In genomic region chr16:91978423-91978822, GRCm38 (mm10) we compare ENCODE assay signal across 24 mouse cellular contexts.
DNase-seq lines count a peak whose midpoint lies in the region; ATAC-seq and TF ChIP-seq lines count a peak whose summit lies in the region.
"Had no signal": no experiment of that assay in that cellular context is flagged by ENCODE, and none has a peak within 500 bp of the region (broad histone marks: within the 10 kb centered on the region; RNA-seq: fewer than 3 reads in every experiment).

No protein-coding gene starts in this region.

- H3K27me3 ChIP-seq in heart, embryonic 12.5 days (replicated peaks), result no peaks in the 10 kb centered on the region
- H3K27me3 ChIP-seq in intestine, embryonic 15.5 days (replicated peaks), result no peaks in the 10 kb centered on the region
- no peaks in the 10 kb centered on the region for H3K27me3 ChIP-seq in intestine, postnatal 0 days (replicated peaks; ENCODE audit: control insufficient read depth, insufficient read depth, low read length)
- no peaks in the 10 kb centered on the region for H3K27me3 ChIP-seq in kidney, embryonic 15.5 days
- no peaks in the 10 kb centered on the region for H3K27me3 ChIP-seq in limb, embryonic 10.5 days (ENCODE audit: low read depth, poor library complexity, severe bottlenecking)
- H3K27me3 ChIP-seq: forebrain, embryonic 12.5 days; hindbrain, embryonic 13.5 days; liver, embryonic 12.5 days; midbrain, embryonic 13.5 days; neural tube, embryonic 13.5 days had no signal

- DNase-seq in heart, adult 8-10 months (ENCODE audit: low spot score), result no peak
- DNase-seq in kidney, postnatal 14 days, result no peak
- no peak for DNase-seq in limb, embryonic 10.5 days (ENCODE audit: low spot score)
- DNase-seq: adrenal gland, postnatal 25 days; B cell, adult 2 months; cerebellum, adult 11-12 months; cerebellum, adult 9-11 months; embryo, embryonic 11 days; gastrocnemius, postnatal 10 days; heart, postnatal 14 days; liver, postnatal 0 days; lung, postnatal 36 days; right cerebral cortex, postnatal 14 days; thymus, postnatal 4 days had no signal

- no peaks in the 10 kb centered on the region for H3K36me3 ChIP-seq in heart, embryonic 12.5 days
- H3K36me3 ChIP-seq in intestine, embryonic 15.5 days, result no peaks in the 10 kb centered on the region
- no peaks in the 10 kb centered on the region for H3K36me3 ChIP-seq in intestine, postnatal 0 days (ENCODE audit: control insufficient read depth, insufficient read depth)
- no peaks in the 10 kb centered on the region for H3K36me3 ChIP-seq in kidney, embryonic 15.5 days
- H3K36me3 ChIP-seq in limb, embryonic 10.5 days, result no peaks in the 10 kb centered on the region
- H3K36me3 ChIP-seq: forebrain, embryonic 12.5 days; hindbrain, embryonic 13.5 days; liver, embryonic 12.5 days; midbrain, embryonic 13.5 days; neural tube, embryonic 13.5 days had no signal

- WGBS in heart, embryonic 12.5 days, result 36% methylated on average over 4 of the region's 4 CpGs
- WGBS in intestine, embryonic 15.5 days, result 28% methylated on average over 4 of the region's 4 CpGs
- 26% methylated on average over 4 of the region's 4 CpGs for WGBS in intestine, postnatal 0 days
- WGBS in kidney, embryonic 15.5 days, result 17% methylated on average over 4 of the region's 4 CpGs
- WGBS in limb, embryonic 10.5 days, result 32% methylated on average over 4 of the region's 4 CpGs

- peaks cover 14% of the 10 kb centered on the region for H3K4me1 ChIP-seq in heart, embryonic 12.5 days (replicated peaks)
- peaks cover 5% of the 10 kb centered on the region; the same call in 1 of the 2 replicates for H3K4me1 ChIP-seq in intestine, embryonic 15.5 days (replicated peaks)
- H3K4me1 ChIP-seq in intestine, postnatal 0 days (replicated peaks; ENCODE audit: control insufficient read depth, insufficient read depth, low read length), result no peaks in the 10 kb centered on the region
- peaks cover 16% of the 10 kb centered on the region for H3K4me1 ChIP-seq in kidney, embryonic 15.5 days
- H3K4me1 ChIP-seq in limb, embryonic 10.5 days, result peaks cover 12% of the 10 kb centered on the region; the same call in 1 of the 2 replicates
- H3K4me1 ChIP-seq: forebrain, embryonic 12.5 days; liver, embryonic 12.5 days had no signal

- H3K9ac ChIP-seq in heart, embryonic 12.5 days, result no peak overlapping the region
- no peak overlapping the region for H3K9ac ChIP-seq in intestine, embryonic 15.5 days
- no peak overlapping the region for H3K9ac ChIP-seq in intestine, postnatal 0 days (ENCODE audit: low read depth, low read length)
- no peak overlapping the region for H3K9ac ChIP-seq in kidney, embryonic 15.5 days
- H3K9ac ChIP-seq: forebrain, embryonic 12.5 days; hindbrain, embryonic 13.5 days; liver, embryonic 12.5 days; liver, postnatal 0 days; midbrain, embryonic 13.5 days; neural tube, embryonic 13.5 days had no signal

- H3K27ac ChIP-seq in heart, embryonic 12.5 days (ENCODE audit: poor library complexity, severe bottlenecking), result peak overlapping the region; percentile 59; the same call in 1 of the 2 replicates
- no peak overlapping the region for H3K27ac ChIP-seq in intestine, embryonic 15.5 days
- H3K27ac ChIP-seq in intestine, postnatal 0 days (ENCODE audit: low read depth, low read length), result no peak overlapping the region
- peak overlapping the region; percentile 83 for H3K27ac ChIP-seq in kidney, embryonic 15.5 days
- H3K27ac ChIP-seq in limb, embryonic 10.5 days, result no peak overlapping the region
- H3K27ac ChIP-seq: forebrain, embryonic 12.5 days; hindbrain, embryonic 13.5 days; liver, embryonic 12.5 days; midbrain, embryonic 13.5 days; neural tube, embryonic 13.5 days had no signal

- no peak for TF ChIP-seq CTCF in intestine, postnatal 0 days (IDR thresholded peaks at IDR 0.05; ENCODE audit: low read depth)

- H3K4me3 ChIP-seq in heart, embryonic 12.5 days, result no peak overlapping the region
- no peak overlapping the region for H3K4me3 ChIP-seq in intestine, embryonic 15.5 days (replicated peaks)
- no peak overlapping the region for H3K4me3 ChIP-seq in intestine, postnatal 0 days (ENCODE audit: low read depth, low read length)
- no peak overlapping the region for H3K4me3 ChIP-seq in kidney, embryonic 15.5 days (replicated peaks)
- H3K4me3 ChIP-seq in limb, embryonic 10.5 days, result no peak overlapping the region
- H3K4me3 ChIP-seq: erythroblast, embryonic 14.5 days; forebrain, embryonic 12.5 days; hindbrain, embryonic 13.5 days; liver, embryonic 12.5 days; midbrain, embryonic 13.5 days; neural tube, embryonic 13.5 days had no signal

- peak; percentile 19; the same call in 1 of the 2 replicates for ATAC-seq in heart, embryonic 12.5 days (ENCODE audit: insufficient number of reproducible peaks, low FRiP score)
- peak; percentile 15; the same call in 1 of the 2 replicates for ATAC-seq in intestine, embryonic 15.5 days
- no peak for ATAC-seq in intestine, postnatal 0 days
- ATAC-seq in kidney, embryonic 15.5 days (replicated peaks; ENCODE audit: low FRiP score), result peak; percentile 67
- ATAC-seq: liver, embryonic 12.5 days; liver, postnatal 0 days; midbrain, embryonic 13.5 days had no signal

- no peaks in the 10 kb centered on the region for H3K9me3 ChIP-seq in heart, embryonic 12.5 days (replicated peaks)
- H3K9me3 ChIP-seq in intestine, embryonic 15.5 days, result no peaks in the 10 kb centered on the region
- H3K9me3 ChIP-seq in intestine, postnatal 0 days (ENCODE audit: control insufficient read depth), result no peaks in the 10 kb centered on the region
- no peaks in the 10 kb centered on the region for H3K9me3 ChIP-seq in kidney, embryonic 15.5 days (replicated peaks)
- no peaks in the 10 kb centered on the region for H3K9me3 ChIP-seq in limb, embryonic 10.5 days (replicated peaks)
- H3K9me3 ChIP-seq: forebrain, embryonic 12.5 days; hindbrain, embryonic 13.5 days; liver, embryonic 12.5 days; midbrain, embryonic 13.5 days; neural tube, embryonic 13.5 days had no signal

- peak overlapping the region; percentile 21; the same call in 1 of the 2 replicates for H3K4me2 ChIP-seq in heart, embryonic 12.5 days
- no peak overlapping the region for H3K4me2 ChIP-seq in intestine, embryonic 15.5 days (replicated peaks)
- no peak overlapping the region for H3K4me2 ChIP-seq in intestine, postnatal 0 days (replicated peaks; ENCODE audit: low read depth)
- peak overlapping the region; percentile 31; the same call in 1 of the 2 replicates for H3K4me2 ChIP-seq in kidney, embryonic 15.5 days
- H3K4me2 ChIP-seq: forebrain, embryonic 12.5 days; hindbrain, embryonic 13.5 days; liver, embryonic 12.5 days; midbrain, embryonic 13.5 days; neural tube, embryonic 13.5 days had no signal

Comparison
In these comparisons a context has a peak if more than half of its experiments do, and no peak if none do; other contexts are left out.
1. H3K27ac ChIP-seq: peak in heart, embryonic 12.5 days (single experiment) and kidney, embryonic 15.5 days (single experiment); none in intestine, embryonic 15.5 days (single experiment), intestine, postnatal 0 days (single experiment) and limb, embryonic 10.5 days (single experiment).
2. H3K4me2 ChIP-seq: peak in heart, embryonic 12.5 days (single experiment) and kidney, embryonic 15.5 days (single experiment); none in intestine, embryonic 15.5 days (single experiment) and intestine, postnatal 0 days (single experiment).